Mouse (Mus musculus): ENCODE data around the gene Bpifb9b. TPM values are rescaled to one million over a fixed set of nuclear protein-coding genes. Genes with fewer than 3 reads are reported as not detected.
A peak's percentile ranks its signal among the peaks of the same experiment; 100 is the strongest.
"Not testable (repeated sequence)": the region's sequence is repeated elsewhere in the genome, so short reads cannot be mapped to it uniquely, and the experiment has no call there.

Bpifb9b gene
- polyA plus RNA-seq (2014; fragmentation: Nextera tagmentation; extraction: Ambion mirVana) = not detected in 2 replicates

DNA sequence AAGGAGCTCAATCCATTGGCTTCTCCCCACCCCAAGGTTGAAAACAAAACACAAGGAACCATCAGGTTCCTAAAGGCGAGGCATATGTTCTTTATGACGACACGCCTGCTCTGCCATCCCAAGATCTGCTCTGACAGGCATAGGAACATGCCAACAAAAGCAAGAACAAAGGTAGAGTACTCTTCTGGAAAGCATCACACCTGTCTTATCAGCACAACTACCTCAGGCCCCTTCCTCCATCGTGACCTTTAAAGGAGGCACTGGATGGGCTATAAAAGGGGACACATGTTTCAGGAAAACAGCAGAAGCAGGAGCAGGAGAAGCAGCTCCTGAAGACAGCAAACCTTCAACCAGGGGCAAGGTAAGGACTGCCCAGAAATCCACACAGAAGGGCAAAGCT is at the start of gene Bpifb9b:
Bpifb9b (plus strand) TSS at position 301 of the 400 bp plus-strand sequence.
- not testable (repeated sequence) for H3K36me3 ChIP-seq (replicated peaks; ENCODE audit: control insufficient read depth, insufficient read depth); H3K27me3 ChIP-seq (ENCODE audit: control insufficient read depth, insufficient read depth, low read length); H3K27ac ChIP-seq; H3K9me3 ChIP-seq (ENCODE audit: control insufficient read depth, low read length); H3K4me3 ChIP-seq (replicated peaks; ENCODE audit: low read length); H3K4me2 ChIP-seq (replicated peaks); ATAC-seq (ENCODE audit: low FRiP score); H3K4me1 ChIP-seq (replicated peaks; ENCODE audit: control insufficient read depth, insufficient read depth, low read length); DNase-seq (ENCODE audit: low spot score); H3K9ac ChIP-seq
- WGBS = 88% methylated on average over 4 of the region's 4 CpGs

DNA sequence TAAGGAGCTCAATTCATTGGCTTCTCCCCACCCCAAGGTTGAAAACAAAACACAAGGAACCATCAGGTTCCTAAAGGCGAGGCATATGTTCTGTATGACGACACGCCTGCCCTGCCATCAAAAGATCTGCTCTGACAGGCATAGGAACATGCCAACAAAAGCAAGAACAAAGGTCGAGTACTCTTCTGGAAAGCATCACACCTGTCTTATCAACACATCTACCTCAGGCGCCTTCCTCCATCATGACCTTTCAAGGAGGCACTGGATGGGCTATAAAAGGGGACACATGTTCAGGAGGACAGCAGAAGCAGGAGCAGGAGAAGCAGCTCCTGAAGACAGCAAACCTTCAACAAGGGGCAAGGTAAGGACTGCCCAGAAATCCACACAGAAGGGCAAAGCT is 49.5 kb upstream of the Bpifb9b start, which contains the start of gene Bpifb9a:
Bpifb9a (plus strand) TSS at position 301 of the 400 bp plus-strand sequence.
- H3K27ac ChIP-seq; H3K36me3 ChIP-seq (replicated peaks; ENCODE audit: control insufficient read depth, insufficient read depth); H3K9ac ChIP-seq; H3K9me3 ChIP-seq (ENCODE audit: control insufficient read depth, low read length); H3K4me3 ChIP-seq (replicated peaks; ENCODE audit: low read length); DNase-seq (ENCODE audit: low spot score); H3K4me2 ChIP-seq (replicated peaks); ATAC-seq (ENCODE audit: low FRiP score); H3K4me1 ChIP-seq (replicated peaks; ENCODE audit: control insufficient read depth, insufficient read depth, low read length); H3K27me3 ChIP-seq (ENCODE audit: control insufficient read depth, insufficient read depth, low read length): not testable (repeated sequence)
- WGBS = 89% methylated on average over 5 of the region's 5 CpGs

DNA sequence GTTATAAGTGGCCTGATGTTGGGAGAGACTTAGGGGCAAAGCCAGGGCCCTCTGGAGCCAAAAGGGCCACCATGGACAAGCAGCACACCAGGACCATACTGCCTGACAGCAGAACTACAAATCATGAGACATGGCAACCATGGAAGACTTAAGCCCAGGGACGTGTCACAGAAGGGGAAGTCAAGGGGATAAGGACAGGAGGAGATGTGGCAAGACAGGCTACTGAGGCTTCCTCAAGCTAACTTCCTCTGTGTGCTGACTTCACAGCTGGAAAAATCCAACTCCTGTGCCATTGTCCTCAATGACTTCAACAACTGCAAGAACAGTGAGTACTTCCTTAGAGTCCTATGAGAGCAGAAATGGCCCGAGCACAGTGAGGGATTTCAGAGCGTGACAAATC is 42.6 kb upstream of the Bpifb9b start:
- H3K4me3 ChIP-seq (replicated peaks; ENCODE audit: low read length); ATAC-seq (ENCODE audit: low FRiP score); H3K4me2 ChIP-seq (replicated peaks); DNase-seq (ENCODE audit: low spot score); H3K36me3 ChIP-seq (replicated peaks; ENCODE audit: control insufficient read depth, insufficient read depth); H3K27me3 ChIP-seq (ENCODE audit: control insufficient read depth, insufficient read depth, low read length); H3K9ac ChIP-seq; H3K27ac ChIP-seq; H3K9me3 ChIP-seq (ENCODE audit: control insufficient read depth, low read length); H3K4me1 ChIP-seq (replicated peaks; ENCODE audit: control insufficient read depth, insufficient read depth, low read length): not testable (repeated sequence)
- 74% methylated on average over 3 of the region's 3 CpGs for WGBS

DNA sequence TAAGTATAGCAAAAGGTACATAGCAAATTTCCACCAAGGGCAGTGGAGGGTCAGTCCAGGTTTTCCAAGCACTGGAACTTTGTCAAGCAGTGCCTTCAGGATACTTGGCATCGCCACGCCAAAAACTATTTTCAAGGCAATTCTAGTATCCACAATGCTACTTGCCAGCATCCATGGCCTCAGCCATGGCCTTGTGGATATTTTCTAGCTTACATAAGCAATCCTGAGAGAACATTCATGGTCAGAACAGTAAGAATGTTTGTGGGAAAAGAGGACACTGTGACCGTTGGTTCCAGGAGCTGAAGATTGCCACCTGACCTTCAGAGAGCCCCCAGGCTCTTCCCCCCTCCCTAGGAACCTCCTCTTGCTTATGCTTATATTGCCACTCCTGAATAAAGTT is 15.2 kb upstream of the Bpifb9b start:
- not testable (repeated sequence) for ATAC-seq (ENCODE audit: low FRiP score); DNase-seq (ENCODE audit: low spot score); H3K27me3 ChIP-seq (ENCODE audit: control insufficient read depth, insufficient read depth, low read length); H3K27ac ChIP-seq; H3K36me3 ChIP-seq (replicated peaks; ENCODE audit: control insufficient read depth, insufficient read depth); H3K4me3 ChIP-seq (replicated peaks; ENCODE audit: low read length); H3K9ac ChIP-seq; H3K4me1 ChIP-seq (replicated peaks; ENCODE audit: control insufficient read depth, insufficient read depth, low read length); H3K4me2 ChIP-seq (replicated peaks); H3K9me3 ChIP-seq (ENCODE audit: control insufficient read depth, low read length)
- WGBS = 86% methylated on average over 3 of the region's 3 CpGs

DNA sequence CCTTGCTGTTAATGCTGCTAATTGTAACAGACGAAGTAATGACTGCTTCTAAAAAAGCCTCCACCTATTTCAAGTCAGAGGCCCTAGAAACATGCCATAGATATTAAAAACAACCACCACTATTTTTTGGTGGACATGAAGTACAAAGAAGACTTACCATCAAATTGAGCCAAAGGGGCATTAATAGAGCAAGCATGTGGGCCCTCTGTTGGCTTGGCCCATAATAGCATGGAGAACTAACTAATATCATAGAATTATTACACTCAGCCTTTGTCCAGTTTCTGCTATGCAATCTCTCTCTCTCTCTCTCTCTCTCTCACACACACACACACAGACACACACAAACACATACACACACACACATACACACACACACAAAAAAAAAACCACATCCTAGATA is 14.2 kb upstream of the Bpifb9b start:
- ATAC-seq (ENCODE audit: low FRiP score) = no peak
- Histone ChIP-seq H3K27me3 (ENCODE audit: control insufficient read depth, insufficient read depth, low read length) (no peaks in the 10 kb centered on the region), H3K4me3 (replicated peaks; ENCODE audit: low read length) (no peak overlapping the region), H3K27ac (no peak overlapping the region), H3K36me3 (replicated peaks; ENCODE audit: control insufficient read depth, insufficient read depth) (no peaks in the 10 kb centered on the region), H3K9me3 (ENCODE audit: control insufficient read depth, low read length) (no peaks in the 10 kb centered on the region), H3K9ac (no peak overlapping the region), H3K4me1 (replicated peaks; ENCODE audit: control insufficient read depth, insufficient read depth, low read length) (no peaks in the 10 kb centered on the region), H3K4me2 (replicated peaks) (no peak overlapping the region)
- 96% methylated on average over 1 of the region's 1 CpGs for WGBS
- DNase-seq (ENCODE audit: low spot score) = no peak

DNA sequence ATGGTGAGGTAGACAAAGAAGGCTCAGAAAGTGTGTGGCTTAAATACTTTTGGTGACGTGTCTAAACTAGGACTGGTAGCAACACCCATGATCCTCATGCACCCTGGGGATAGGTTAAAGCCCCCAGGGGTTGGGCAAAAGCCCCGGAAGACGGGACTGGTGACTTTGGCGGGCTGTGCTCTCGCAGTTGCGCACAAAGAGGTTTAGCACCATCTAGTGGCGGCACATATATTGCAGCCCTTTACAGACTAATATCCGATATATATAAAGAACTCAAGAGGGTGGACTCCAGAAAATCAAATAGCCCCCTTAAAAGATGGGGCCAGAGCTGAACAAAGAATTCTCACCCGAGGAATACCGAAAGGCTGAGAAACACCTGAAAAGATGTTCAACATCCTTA is 12.3 kb upstream of the Bpifb9b start:
- not testable (repeated sequence) for H3K36me3 ChIP-seq (replicated peaks; ENCODE audit: control insufficient read depth, insufficient read depth); ATAC-seq (ENCODE audit: low FRiP score); H3K9ac ChIP-seq; H3K27ac ChIP-seq; H3K4me2 ChIP-seq (replicated peaks); H3K27me3 ChIP-seq (ENCODE audit: control insufficient read depth, insufficient read depth, low read length); H3K9me3 ChIP-seq (ENCODE audit: control insufficient read depth, low read length); H3K4me1 ChIP-seq (replicated peaks; ENCODE audit: control insufficient read depth, insufficient read depth, low read length); H3K4me3 ChIP-seq (replicated peaks; ENCODE audit: low read length)
- WGBS = 4% methylated on average over 10 of the region's 10 CpGs
- peak; percentile 82 for DNase-seq (ENCODE audit: low spot score)

DNA sequence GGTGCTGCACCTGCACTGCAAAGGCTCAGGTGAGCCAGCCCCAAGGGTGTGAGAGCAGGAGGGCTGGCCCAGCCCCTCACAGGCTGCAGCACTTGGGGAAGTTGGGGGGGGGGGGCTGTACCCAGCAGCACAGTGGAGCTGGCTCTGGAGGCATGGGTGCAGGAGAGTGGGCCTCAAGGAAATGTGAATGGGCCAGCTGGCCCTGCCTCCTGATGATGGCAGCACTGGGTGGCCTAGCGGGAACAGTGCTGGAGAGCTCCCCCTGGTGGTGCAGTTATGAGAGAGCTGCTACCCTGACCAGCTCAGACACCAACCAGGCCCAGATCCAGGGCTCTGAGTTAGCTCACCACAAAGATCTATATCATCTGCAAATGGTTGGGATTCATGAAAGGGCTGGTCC is 6.5 kb upstream of the Bpifb9b start:
- Histone ChIP-seq H3K4me3 (replicated peaks; ENCODE audit: low read length) (no peak overlapping the region), H3K36me3 (replicated peaks; ENCODE audit: control insufficient read depth, insufficient read depth) (no peaks in the 10 kb centered on the region), H3K4me2 (replicated peaks) (no peak overlapping the region), H3K27me3 (ENCODE audit: control insufficient read depth, insufficient read depth, low read length) (no peaks in the 10 kb centered on the region), H3K9me3 (ENCODE audit: control insufficient read depth, low read length) (no peaks in the 10 kb centered on the region), H3K9ac (no peak overlapping the region), H3K4me1 (replicated peaks; ENCODE audit: control insufficient read depth, insufficient read depth, low read length) (no peaks in the 10 kb centered on the region), H3K27ac (no peak overlapping the region)
- DNase-seq (ENCODE audit: low spot score) (peak; percentile 49), ATAC-seq (ENCODE audit: low FRiP score) (no peak)
- 14% methylated on average over 1 of the region's 1 CpGs for WGBS

DNA sequence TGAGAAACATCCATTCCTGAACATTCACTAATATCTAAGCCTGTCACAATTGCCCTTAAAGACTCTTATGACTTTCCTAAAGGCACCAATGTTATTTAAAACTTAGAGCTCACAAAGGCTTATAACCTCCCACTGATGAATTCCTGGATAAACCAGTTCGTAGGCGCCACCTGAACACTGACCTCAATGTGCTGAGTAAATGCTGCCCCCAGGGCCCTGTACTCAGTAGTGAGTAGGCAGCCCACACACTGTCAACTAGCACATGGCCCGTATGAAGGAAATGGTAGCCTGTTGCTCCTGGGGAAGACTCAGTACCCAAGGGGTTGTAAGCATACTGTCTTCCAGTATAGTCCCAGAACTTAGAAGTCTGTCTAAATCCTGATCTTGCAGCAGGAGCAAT is 5.3 kb upstream of the Bpifb9b start:
- Histone ChIP-seq H3K4me2 (replicated peaks) (no peak overlapping the region), H3K4me3 (replicated peaks; ENCODE audit: low read length) (no peak overlapping the region), H3K27ac (no peak overlapping the region), H3K9me3 (ENCODE audit: control insufficient read depth, low read length) (no peaks in the 10 kb centered on the region), H3K4me1 (replicated peaks; ENCODE audit: control insufficient read depth, insufficient read depth, low read length) (no peaks in the 10 kb centered on the region), H3K9ac (no peak overlapping the region), H3K27me3 (ENCODE audit: control insufficient read depth, insufficient read depth, low read length) (no peaks in the 10 kb centered on the region), H3K36me3 (replicated peaks; ENCODE audit: control insufficient read depth, insufficient read depth) (no peaks in the 10 kb centered on the region)
- ATAC-seq (ENCODE audit: low FRiP score) (no peak), DNase-seq (ENCODE audit: low spot score) (no peak)
- WGBS = 84% methylated on average over 3 of the region's 3 CpGs

DNA sequence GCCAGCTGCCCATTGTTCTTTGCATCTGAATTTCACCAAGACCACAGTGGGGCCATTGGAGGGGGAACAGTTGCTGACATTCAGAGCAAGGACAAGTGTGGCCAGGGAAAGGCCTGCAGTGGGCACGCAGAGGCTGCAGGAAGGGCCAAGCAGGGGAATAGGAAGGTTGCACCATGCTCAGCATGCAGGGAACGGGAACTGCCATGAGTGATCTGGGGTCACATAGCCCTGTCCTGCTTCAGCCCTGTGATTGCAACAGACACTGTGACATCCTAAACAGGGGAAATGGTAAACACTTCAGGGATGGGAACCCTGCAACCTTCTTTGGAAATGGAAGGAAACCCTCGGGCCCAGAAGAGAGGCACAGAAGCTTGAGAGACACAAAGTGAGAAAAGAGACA is 2.4 kb upstream of the Bpifb9b start:
- not testable (repeated sequence) for H3K27me3 ChIP-seq (ENCODE audit: control insufficient read depth, insufficient read depth, low read length); H3K4me2 ChIP-seq (replicated peaks); H3K9me3 ChIP-seq (ENCODE audit: control insufficient read depth, low read length); H3K4me3 ChIP-seq (replicated peaks; ENCODE audit: low read length); ATAC-seq (ENCODE audit: low FRiP score); H3K27ac ChIP-seq; H3K36me3 ChIP-seq (replicated peaks; ENCODE audit: control insufficient read depth, insufficient read depth); H3K9ac ChIP-seq; DNase-seq (ENCODE audit: low spot score); H3K4me1 ChIP-seq (replicated peaks; ENCODE audit: control insufficient read depth, insufficient read depth, low read length)
- WGBS = 91% methylated on average over 1 of the region's 3 CpGs

DNA sequence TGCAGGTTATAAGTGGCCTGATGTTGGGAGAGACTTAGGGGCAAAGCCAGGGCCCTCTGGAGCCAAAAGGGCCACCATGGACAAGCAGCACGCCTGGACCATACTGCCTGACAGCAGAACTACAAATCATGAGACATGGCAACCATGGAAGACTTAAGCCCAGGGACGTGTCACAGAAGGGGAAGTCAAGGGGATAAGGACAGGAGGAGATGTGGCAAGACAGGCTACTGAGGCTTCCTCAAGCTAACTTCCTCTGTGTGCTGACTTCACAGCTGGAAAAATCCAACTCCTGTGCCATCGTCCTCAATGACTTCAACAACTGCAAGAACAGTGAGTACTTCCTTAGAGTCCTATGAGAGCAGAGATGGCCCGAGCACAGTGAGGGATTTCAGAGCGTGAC is 6.7 kb downstream of the Bpifb9b start:
- H3K27me3 ChIP-seq (ENCODE audit: control insufficient read depth, insufficient read depth, low read length); H3K4me3 ChIP-seq (replicated peaks; ENCODE audit: low read length); H3K4me2 ChIP-seq (replicated peaks); ATAC-seq (ENCODE audit: low FRiP score); H3K9ac ChIP-seq; H3K9me3 ChIP-seq (ENCODE audit: control insufficient read depth, low read length); H3K36me3 ChIP-seq (replicated peaks; ENCODE audit: control insufficient read depth, insufficient read depth); H3K27ac ChIP-seq; DNase-seq (ENCODE audit: low spot score); H3K4me1 ChIP-seq (replicated peaks; ENCODE audit: control insufficient read depth, insufficient read depth, low read length): not testable (repeated sequence)
- WGBS = 76% methylated on average over 4 of the region's 5 CpGs
